Mouse (Mus musculus) E14TG2a.4 (cell line): ENCODE measurements around the gene Tmem167.

ENCODE experiments used
- CTCF ChIP-seq: conservative IDR thresholded peaks from 2 replicates; pipeline ENCODE4 v1.5.1; 2014; ENCODE audit warnings: low read length
- POU5F1 ChIP-seq: IDR thresholded peaks from 2 replicates; pipeline ENCODE4 v1.6.1; 2014; ENCODE audit warnings: low read length, borderline replicate concordance

- no peak for TF ChIP-seq CTCF
- no peak for TF ChIP-seq POU5F1
These were observed 54.3 kb downstream of the Tmem167 start for GRCm38 (mm10) chr13:90143245-90143644.
